Mouse (Mus musculus) heart, postnatal 36 days (tissue): Measurements from ENCODE around the gene Mybpc2. TPM values are rescaled to one million over a fixed set of nuclear protein-coding genes. Genes with fewer than 3 reads are reported as not detected.
A peak's percentile ranks its signal among the peaks of the same experiment; 100 is the strongest.

Source experiments
- DNase-seq, 2 experiments: peaks; one replicate each; pipeline ENCODE4 v3.0.0; 2021 to 2022
- intact Hi-C: fragments of 180-260 bp; cut with DNase I; formaldehyde crosslinking; loops from one replicate; pipeline ENCODE4 v1.15.1; 2025
- total RNA-seq, 2 experiments: library from RNA; stranded (reverse); gene quantifications; 2 replicates each; pipeline ENCODE4 v1.2.3; 2021

Gene Mybpc2
- total RNA-seq, 2 experiments from 2014 or later: 16.5 to 20.1 TPM

DNA sequence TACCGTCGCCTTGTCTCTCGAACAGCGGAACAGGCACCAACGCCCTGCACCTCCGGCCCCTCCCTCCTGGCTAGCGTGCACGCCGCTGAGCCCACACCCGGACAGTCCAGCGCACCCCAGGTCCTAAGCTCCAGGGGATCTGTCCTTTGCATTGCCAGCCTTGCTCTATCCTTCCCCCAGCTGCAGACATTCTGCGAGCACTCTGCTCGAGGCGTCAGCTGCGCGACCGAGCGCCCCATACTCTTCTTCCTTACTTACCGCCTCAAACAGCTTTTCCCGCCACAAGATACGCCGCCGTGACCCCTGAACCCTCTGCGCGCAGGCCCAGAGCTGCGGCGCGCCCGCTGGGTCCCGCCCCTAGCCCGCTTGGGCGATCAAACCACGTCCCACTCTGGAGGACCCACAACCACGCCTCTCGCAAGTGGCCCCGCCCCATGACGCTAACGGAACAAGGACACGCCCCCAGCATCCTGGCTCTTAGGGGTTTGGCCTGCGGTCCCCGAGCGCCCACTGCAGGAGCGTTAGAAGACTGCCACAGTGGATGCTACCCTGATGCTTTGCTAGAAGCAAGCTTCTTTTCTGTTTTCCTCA is 24.1 kb upstream of the Mybpc2 start, which contains the start of gene Pold1:
Gene Pold1 (minus strand): TSS at position 353 of the 591 bp plus-strand sequence.
- intact Hi-C loops: loop anchor here (1.0 kb wide), 1 partner anchor 25 kb away; no protein-coding TSS in a partner anchor
- DNase-seq: peak; percentile 99 to 100

DNA sequence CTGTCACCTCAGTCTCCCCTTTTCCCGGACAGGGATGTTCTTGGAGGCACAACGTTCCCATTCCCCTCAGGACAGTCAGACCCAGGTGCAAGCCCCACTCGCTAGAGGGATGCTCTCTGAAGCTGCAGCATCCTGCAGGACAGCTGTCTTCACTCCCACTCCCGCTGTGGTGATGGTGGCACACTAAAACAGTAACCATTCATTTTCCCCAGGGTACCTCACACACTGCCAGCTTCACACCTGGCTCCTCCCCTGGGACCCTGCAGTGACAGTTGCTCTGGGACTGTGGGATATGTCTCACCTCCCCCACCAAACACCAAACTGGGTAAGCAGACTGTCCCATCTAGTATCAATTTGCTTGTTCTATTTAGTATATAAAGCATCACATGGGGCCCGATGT is 23.3 kb upstream of the Mybpc2 start:
- intact Hi-C loops: no loop called here
- DNase-seq: no peak

DNA sequence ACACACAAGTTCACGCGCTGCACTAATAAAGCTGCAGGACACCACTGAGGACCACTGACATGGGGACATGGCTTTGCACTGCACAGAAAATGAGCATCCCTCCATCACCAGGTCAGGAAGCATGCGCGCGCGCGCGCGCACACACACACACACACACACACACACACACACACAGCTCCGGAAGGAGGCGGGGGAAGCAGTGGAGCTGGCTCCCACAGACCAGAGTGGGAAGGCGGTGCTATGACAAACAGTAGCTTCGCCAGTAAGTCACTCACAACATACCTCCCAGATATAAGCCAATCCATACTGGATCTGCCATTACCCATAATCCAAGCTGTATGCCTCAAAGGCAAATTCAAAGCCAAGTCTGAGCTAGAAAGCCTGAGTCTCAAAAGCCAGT is 22.6 kb upstream of the Mybpc2 start:
- DNase-seq: no peak
- intact Hi-C loops: no loop called here

DNA sequence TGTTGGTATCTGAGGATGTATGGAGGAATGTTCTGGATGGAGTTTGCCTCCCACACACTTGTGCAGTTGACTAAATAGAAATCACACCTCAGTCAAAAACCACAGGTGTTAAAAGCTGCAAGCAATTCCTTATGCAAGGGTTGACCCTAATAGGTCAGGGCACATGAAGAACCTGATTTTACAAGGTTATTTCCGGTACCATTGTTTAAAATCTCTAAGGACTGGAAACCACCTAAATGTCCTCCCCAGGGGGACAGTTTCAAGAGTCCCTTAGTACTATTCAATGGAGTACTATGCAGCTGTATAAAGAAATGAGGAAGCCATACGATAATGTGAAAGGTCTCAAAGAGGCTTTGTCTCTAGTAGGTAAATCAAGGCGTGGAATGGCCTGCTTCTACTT is 21.8 kb upstream of the Mybpc2 start:
- intact Hi-C loops: no loop called here
- no peak for DNase-seq

DNA sequence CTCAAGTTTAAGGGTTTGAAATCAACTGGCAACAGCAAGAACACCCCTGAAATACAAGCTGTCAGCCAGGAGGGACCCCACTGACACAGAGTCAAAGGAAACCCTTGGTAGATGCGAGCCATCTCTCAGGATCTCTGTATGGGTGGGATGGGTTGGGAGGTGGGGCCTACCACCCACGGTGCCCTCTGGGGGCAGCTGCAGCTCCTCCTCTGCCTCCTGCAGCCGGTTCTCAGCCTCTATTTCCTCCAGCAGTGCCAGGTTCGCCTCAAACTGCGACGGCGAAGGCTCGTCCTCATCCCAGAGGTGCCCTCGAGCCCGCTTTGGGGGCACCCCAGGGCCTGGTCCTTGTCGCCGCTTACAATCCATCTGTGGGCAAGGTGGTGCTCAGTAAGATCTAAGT is 18.6 kb upstream of the Mybpc2 start:
- no peak for DNase-seq
- intact Hi-C loops: loop anchor here (2.0 kb wide), 1 partner anchor 14 kb away; no protein-coding TSS in a partner anchor

DNA sequence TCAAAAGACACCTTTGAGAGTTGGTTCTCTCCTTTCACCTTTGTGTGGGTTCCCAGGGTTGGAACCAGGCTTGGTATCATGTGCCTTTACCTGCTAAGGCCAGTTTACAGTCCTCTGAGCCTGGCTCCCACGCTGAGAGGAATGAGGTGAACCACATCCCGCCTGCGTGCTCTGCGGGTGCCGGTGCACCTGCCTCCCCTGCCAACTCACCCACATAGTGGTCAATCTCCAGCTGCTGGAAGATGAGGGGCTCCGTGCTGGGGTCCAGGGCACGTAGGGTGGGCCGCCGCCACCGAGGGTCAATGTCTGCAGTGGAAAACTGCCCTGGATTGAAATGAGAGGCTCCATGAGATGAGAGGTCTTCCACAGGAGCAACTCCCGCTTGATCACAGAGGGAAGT is 18.1 kb upstream of the Mybpc2 start:
- DNase-seq: no peak
- intact Hi-C loops: loop anchor here (2.0 kb wide), 1 partner anchor 14 kb away; no protein-coding TSS in a partner anchor

DNA sequence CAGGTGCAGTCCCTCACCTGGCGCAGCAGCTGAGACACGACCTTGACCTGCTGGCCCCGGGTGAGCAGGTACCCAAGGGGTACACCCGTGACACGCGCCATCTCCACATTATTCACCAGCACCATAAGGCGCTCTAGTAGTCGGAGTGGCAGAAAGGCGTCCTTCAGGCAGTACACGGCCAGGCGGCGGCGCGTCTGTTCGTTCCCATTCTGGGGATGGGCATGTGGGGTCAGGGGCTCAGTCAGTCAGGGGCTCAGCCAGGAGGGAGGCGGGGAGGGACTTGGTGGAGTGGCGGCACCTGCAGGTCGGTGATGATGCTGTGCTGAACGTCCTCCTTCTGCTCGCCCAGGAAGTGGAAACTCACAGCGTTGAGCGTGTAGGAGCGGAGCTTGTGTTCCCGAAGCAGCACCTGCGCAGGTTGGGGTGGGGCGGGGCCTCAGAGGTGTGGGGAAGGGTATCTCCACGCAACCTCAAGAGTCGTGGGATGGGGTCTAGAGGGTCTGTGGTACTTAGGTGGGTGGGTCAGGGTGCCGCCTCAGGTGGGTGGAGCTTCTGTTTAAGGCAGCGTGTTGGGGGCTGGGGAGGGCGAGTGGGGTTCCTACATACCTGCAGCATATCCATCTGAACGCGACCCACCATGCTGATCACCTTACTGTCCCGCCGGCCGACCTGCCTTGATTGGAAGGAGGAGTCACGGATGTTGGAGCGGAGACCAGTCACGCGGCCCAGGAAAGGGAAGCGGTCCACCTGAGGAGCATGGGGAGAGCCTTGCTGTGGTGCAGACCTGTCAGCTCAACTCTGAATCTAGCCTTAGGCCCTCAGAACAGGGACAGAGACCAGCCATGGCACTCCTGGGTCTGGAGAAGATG is 14.5 kb upstream of the Mybpc2 start:
- DNase-seq: no peak
- intact Hi-C loops: no loop called here

DNA sequence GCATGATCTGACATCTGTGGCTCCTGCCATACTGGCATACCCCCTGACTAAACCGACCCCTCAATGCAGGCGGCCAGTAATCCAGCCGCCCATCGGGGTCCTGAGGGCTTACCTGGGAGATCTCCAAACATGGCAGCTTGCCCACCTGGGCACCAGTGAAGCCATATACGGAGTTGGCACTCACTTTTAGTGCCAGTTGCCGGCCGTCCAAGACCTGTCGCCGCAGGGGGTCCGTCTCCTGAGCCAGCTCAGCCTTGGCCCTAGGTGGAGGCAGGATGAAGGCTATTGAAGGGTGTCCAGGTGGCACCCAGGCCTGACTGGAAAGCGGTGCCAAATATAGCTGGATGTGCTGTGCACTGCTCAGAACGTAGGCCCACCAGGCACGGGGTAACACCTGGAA is 13.0 kb upstream of the Mybpc2 start:
- DNase-seq: no peak
- intact Hi-C loops: no loop called here

DNA sequence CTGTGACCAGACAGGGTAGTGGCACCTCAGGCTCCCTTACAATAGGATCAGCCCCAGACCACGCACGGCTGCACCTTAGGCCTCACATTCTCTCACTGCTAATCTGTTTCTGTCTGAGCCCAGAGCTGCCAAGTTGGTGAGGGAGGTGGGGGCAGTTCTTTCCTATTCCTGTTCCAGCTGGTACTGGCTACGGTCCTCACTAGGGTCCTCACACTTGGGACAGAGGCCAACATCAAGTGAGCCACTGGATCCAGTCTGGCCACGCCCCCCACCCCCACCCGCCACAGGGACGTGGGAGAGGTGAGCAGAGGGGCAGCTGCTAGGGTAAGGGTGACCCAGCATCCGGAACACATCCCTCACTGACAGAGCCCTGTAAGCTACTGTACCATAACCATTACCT is 12.6 kb upstream of the Mybpc2 start:
- intact Hi-C loops: no loop called here
- no peak for DNase-seq

DNA sequence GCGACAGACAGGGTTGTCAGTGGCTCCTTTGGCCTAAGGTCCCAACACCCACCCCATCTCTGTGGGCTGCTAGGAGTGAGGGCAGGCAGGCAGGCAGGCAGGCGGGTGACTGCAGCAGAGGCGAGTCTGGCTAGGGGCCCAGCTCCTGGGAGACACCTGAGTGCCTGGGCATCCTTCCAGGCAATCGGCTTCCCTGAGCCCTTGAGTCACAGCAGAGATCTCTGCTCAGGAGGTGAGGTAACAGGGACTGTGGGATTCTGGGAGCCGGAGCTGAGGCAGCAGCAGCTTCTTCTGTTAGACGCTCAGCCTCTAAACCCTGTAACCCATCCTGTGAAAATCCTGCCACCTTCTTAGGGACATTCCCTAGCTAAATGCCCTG is 12.1 kb upstream of the Mybpc2 start:
- intact Hi-C loops: no loop called here
- DNase-seq: no peak

DNA sequence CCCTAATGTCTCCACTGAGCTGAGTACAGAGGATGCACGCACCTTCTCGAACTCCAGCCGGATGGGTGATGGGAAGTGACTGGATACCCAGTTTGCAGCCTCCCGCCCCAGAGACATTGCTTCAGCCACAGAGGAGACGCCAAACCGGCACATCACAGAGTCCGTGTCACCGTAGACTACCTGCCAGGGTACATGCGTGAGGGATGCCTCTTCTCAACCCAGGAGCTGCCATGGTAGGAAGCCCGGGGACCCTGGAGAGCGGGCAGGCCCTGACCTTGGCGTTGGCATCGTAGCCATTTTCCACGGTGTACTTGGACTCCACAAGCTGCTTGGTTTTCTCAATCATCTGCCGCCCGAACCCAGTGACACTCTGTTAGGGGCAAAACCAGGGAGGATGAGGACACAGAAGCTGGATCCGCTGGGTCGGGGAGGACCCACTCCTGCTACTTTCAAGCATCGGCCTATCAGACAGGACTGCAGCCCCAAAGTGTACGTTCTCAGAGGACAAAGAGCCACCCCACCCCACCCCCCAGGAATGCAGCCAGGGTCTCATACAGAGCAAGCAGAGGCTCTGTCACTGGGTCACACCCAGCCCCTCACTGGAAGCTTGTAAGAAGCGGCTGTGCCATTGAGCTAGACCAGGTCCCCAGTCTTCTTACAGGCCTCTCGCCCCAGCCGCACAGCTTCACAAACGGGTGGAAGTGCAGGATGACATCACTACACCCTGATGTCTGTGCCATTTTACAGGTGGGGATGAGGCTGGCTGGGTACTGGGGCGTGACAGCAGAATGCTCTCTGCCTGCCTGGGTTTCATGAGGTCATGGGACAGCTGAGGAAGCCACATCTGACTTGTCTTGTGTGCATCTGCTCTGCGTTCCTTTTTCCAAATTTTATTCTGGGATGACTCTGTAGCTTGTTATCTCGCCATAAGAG is 11.5 kb upstream of the Mybpc2 start:
- intact Hi-C loops: no loop called here
- no peak for DNase-seq

DNA sequence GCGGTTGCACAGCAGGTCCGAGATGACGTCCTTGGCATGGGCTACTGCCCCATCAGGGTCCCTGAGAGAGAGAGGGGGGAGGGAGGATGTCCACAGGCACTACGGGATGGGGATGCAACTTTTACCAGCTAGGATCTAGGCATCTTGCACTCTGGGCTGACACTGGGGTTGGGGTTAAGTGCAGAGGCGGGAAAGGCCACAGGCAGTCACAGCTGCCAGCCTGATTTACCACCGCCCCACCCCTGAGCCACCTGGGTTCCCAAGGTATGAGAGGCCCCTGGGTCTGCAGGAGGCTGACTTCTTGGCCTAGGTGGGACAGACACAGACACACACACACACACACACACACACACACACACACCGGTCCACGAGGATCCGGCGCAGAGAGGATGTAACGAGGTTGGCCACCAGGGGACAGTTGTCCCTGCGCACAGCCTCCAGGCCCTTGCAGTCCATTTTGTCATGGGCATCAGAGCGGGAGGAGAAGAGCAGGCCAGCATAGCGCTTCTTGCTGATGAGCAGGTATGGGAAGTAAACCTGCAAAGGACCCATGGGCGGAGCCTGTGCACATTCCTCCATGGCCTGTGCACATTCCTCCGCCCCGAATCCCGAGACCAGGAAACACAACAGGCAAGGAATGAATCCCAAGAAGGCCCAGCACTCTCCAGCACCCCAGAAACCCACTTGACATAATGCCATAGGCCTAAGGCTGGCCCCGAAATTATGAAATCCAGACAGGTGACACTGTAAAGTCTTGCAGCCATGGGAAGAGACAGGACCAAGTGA is 10.4 kb upstream of the Mybpc2 start:
- DNase-seq: no peak
- intact Hi-C loops: no loop called here

DNA sequence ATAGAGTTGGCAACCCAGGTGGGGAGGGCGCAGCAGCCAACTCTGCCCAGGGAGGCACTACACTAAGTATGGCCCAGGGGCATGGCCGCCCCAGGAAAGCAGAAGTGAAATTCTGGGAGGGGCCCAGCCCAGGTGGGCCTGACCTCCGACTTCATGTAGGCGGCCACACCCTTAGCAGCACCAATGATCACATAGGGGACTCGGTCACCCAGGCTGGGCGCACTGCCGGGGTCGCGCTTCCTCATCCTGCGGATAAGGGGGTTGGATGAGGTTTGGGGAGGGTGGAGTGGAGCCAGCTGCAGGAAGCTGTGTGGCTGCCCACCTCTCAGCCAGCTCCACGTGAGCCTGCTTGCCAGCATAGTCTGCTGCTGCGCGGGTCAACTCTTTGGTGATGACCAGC is 9.8 kb upstream of the Mybpc2 start:
- intact Hi-C loops: no loop called here
- DNase-seq: no peak

DNA sequence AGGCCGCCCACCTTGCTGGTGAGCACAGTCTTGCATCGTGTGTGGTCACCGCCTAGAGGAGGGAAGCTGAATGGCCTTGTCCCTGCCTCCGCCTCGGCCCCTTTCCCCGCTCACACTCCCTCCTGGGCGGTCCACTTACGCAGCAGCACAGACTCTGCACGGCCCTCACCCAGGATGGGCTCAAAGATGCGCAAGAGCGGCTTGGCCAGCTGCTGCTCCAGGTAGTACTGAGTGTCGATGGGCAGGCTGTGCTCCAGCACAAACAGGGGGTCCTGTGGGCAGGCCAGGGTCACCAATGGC is 9.2 kb upstream of the Mybpc2 start:
- intact Hi-C loops: no loop called here
- no peak for DNase-seq

DNA sequence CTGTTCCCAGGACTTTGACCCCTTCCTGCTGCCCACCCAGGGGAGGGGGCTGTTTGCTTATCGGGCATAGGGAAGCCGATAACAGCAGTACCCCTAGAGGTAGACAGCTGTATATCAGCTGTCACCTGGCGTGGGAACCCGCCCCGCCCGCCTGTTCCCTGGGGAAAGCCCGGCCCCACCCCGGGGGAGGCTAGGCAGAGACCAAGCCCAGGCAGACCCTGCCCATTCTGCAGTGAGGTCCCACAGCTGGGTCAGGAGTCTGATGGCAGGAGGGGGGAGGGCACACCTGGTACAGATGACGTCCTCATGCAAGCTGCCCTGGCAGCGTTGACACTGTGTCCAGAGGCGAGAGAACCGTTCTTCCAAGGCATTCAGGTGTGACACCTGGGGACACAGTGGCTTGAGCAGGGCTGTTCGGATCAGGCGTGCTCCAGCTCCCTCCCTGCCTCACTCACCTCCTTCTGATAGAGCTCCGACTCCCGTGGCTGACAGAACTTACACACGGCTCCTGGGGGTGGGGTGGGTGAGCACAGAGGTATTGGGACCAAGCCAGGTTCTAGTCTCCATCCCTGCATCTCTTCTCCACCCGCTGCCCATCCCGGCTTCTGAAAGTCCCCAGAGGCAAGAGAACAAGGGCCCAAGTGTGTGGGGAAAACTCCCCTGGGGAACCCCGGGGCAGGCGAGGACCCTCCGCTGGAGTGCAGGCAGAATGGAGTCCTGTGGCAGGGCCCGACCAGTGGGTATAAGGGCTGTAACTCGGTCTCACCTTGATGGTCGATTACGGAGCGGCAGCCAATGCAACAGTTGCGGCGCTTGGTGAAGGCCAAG is 8.7 kb upstream of the Mybpc2 start:
- no peak for DNase-seq
- intact Hi-C loops: no loop called here

DNA sequence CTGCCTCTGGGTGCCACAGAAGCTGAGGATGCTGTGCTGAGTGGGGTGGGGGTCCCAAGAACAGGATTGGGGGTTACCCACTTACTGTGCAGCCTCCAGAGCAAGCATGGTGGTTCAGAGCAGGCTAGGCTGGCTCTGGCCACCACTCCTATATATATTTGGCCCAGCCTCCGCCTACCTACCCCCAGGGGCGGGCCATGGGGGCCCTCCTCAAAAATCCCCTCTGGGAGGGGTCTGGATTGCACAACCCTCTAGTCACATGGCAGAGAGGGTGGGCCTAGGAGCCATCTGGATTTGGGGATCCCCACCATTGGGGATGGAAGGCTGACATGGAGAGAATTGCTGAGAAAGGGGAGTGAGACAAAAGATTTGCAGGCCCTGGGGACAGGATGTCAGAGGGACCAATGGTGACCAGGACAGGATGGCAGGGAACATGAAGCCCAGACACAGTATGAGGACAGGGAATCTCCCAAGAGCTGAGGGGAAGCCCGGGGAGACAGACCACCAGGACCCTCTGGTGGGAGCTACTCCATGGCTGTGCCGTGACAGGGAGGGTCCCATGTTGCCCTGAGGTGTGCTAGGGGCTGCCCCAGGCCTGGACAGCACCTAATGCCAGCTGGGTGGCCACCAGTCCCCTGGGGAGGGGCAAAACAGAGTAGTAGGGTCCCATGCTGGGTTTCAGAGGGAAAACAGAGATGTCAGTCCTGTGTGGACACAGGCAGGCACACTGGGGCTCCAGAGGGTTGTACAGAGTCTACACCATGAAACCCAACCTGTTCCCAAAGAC is 7.7 kb upstream of the Mybpc2 start, which contains the start of gene Spib:
Gene Spib (minus strand): TSS at position 126 of the 787 bp plus-strand sequence.
- no peak for DNase-seq
- intact Hi-C loops: no loop called here

DNA sequence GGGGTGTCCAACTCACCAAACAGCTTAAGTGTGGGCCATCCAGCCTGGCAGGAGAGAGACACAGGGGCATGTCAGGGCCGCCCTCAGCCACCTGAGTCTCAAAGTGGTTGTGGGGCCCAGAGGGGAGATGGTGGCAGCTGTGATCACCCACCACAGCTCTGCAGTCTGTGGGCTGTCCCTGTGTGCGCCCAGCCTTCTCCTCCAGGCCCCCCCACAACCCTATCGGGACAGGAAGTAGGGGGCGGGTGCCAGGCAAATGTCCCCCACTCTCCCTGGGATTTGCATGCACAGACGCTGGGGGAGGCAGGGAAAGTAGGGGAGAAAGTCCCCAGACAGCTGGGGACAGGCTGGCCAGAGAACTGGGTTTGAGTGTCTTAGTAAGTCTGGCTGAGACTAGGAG is 6.8 kb upstream of the Mybpc2 start:
- intact Hi-C loops: no loop called here
- DNase-seq: no peak

DNA sequence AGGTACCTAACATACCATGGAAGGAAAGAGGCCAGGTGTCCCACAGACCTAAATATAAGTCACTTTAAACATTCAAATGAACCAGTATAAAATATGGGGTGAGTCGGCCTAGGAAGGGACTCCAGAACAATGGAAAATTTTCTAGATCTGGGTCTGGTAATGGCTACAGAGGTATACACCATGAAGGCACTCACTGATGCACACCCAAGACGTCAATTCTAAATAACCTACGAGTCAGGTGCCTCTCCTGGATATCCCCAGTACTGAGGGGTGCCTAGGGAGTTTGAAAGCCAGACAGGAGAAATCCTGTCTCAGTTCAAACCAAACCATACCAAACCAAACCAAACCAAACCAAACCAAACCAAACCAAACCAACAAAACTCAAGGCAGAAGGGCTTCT is 6.1 kb upstream of the Mybpc2 start:
- DNase-seq: no peak
- intact Hi-C loops: no loop called here

DNA sequence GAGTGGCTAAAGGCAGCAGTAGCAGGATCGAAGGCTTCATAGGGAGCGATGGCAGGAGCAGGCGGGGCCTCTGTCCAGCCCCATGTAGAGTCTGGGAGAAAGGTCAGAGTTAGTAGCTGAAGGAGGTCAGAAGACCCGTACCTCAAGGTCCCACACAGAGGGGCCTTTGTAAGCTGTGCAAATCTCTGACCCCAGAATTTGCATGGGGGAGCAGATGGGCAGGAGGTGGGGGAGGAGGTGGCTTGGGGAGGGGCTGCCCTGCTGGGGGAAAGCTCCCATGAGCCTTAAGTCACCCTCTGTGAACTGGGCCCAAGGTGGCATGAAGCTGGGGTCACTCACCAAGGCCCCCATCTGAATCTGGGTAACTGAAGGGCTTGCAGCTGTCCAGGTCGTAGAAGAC is 5.1 kb upstream of the Mybpc2 start:
- DNase-seq: no peak
- intact Hi-C loops: loop anchor here (2.0 kb wide), 1 partner anchor 13 kb away; no protein-coding TSS in a partner anchor
